Mouse (Mus musculus): ENCODE data around the gene Bsx. TPM values are rescaled to one million over a fixed set of nuclear protein-coding genes. Genes with fewer than 3 reads are reported as not detected.

The Bsx gene
- total RNA-seq, 1 experiment = not detected

DNA sequence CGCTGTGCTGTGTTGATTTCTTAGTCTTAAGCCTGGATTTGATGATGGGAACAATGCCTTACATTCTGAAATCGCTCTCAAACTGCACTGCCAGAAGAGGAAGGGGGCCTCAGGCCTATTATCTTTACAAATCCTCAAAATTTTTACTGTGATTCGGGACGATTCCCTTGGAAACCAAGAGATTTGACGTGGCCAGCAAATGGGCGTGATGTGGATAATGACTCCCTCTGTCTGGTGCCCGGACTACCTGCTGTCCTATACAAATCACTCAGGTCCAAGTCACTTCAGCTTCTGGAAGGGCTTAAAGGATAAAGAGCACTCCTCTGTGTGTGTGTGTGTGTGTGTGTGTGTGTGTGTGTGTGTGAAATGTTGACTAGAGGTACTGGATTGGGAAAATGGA lies 35.0 kb downstream of the Bsx start:
- no peaks in the 10 kb centered on the region for H3K36me3 ChIP-seq (ENCODE audit: control insufficient read depth, insufficient read depth, low read length, poor library complexity, severe bottlenecking)
- H3K9me3 ChIP-seq (ENCODE audit: control insufficient read depth, insufficient read depth, low read depth, low read length) = no peaks in the 10 kb centered on the region
- no peaks in the 10 kb centered on the region; a peak in 1 of 4 replicates for H3K4me1 ChIP-seq (ENCODE audit: control insufficient read depth in 2 of 2, insufficient read depth in 2 of 2, low read length in 2 of 2, poor library complexity in 1 of 2)
- H3K4me3 ChIP-seq (ENCODE audit: insufficient read depth in 1 of 2, low read depth in 1 of 2, low read length in 2 of 2, poor library complexity in 1 of 2, severe bottlenecking in 1 of 2) = no peak overlapping the region
- H3K27ac ChIP-seq (ENCODE audit: insufficient read depth, low read depth, low read length, poor library complexity, severe bottlenecking) = no peak overlapping the region
- H3K9ac ChIP-seq (ENCODE audit: insufficient read depth, low read depth, low read length, poor library complexity, severe bottlenecking) = no peak overlapping the region
- in situ Hi-C loops (cut with MboI; ENCODE audit: low sequenced_read_pairs in 2 of 2, unreplicated experiment in 2 of 2) = no loop called here
- TF ChIP-seq HCFC1 (IDR thresholded peaks at IDR 0.05; ENCODE audit: borderline replicate concordance, insufficient read depth, low read length) (no peak), MAFK (IDR thresholded peaks at IDR 0.05; ENCODE audit: insufficient read depth, low read depth, low read length) (no peak), ZC3H11A (IDR thresholded peaks at IDR 0.05; ENCODE audit: borderline replicate concordance, low read depth, low read length) (no peak), ZNF384 (IDR thresholded peaks at IDR 0.05; ENCODE audit: low read depth, low read length) (no peak), CHD2 (IDR thresholded peaks at IDR 0.05; ENCODE audit: low read depth, low read length) (no peak)
- no peak for DNase-seq (ENCODE audit: low read depth, low spot score)

DNA sequence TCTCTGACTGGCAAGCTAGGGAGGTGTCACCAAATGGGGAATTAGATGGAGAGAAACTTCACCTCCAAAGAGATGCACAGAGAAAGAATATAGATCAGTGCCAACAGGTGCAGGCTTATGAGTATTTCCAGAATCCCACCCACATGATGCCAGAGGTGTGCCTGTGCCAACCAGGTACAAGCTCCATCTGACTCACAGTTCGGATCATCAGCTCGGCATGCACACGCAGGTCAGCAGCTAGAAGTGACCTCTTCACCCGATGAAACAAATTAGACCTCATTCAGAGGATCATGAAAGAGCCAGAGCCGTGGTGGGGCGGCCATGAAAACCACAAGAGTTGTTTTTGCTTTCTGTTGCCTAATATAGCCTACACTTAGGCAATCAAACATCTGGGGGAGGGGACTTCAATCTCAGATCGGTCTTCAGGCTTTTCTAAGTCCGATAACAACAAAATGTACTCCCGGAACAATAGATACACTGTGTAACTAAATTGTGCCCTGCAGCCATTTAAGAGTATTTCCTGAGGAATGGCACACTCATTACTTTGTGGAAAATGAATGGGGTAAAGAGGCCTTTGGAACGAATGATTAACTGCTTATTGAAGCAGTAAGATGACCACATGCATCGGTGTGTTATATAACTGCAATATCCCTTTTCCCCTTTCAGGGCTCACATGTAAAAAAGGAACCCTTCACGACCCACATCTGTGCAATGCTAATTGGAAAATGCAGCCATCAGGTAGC lies 44.1 kb downstream of the Bsx start:
- no peak overlapping the region for H3K9ac ChIP-seq (ENCODE audit: insufficient read depth, low read depth, low read length, poor library complexity, severe bottlenecking)
- H3K27ac ChIP-seq (ENCODE audit: insufficient read depth, low read depth, low read length, poor library complexity, severe bottlenecking) = no peak overlapping the region
- TF ChIP-seq MAFK (IDR thresholded peaks at IDR 0.05; ENCODE audit: insufficient read depth, low read depth, low read length) (no peak), ZC3H11A (IDR thresholded peaks at IDR 0.05; ENCODE audit: borderline replicate concordance, low read depth, low read length) (no peak), ZNF384 (IDR thresholded peaks at IDR 0.05; ENCODE audit: low read depth, low read length) (no peak), HCFC1 (IDR thresholded peaks at IDR 0.05; ENCODE audit: borderline replicate concordance, insufficient read depth, low read length) (no peak), CHD2 (IDR thresholded peaks at IDR 0.05; ENCODE audit: low read depth, low read length) (no peak)
- H3K4me3 ChIP-seq (ENCODE audit: insufficient read depth in 1 of 2, low read depth in 1 of 2, low read length in 2 of 2, poor library complexity in 1 of 2, severe bottlenecking in 1 of 2) = no peak overlapping the region
- no peaks in the 10 kb centered on the region for H3K9me3 ChIP-seq (ENCODE audit: control insufficient read depth, insufficient read depth, low read depth, low read length)
- H3K4me1 ChIP-seq (ENCODE audit: control insufficient read depth in 2 of 2, insufficient read depth in 2 of 2, low read length in 2 of 2, poor library complexity in 1 of 2) = no peaks in the 10 kb centered on the region; a peak in 1 of 4 replicates
- in situ Hi-C loops (cut with MboI; ENCODE audit: low sequenced_read_pairs in 2 of 2, unreplicated experiment in 2 of 2) = no loop called here
- H3K36me3 ChIP-seq (ENCODE audit: control insufficient read depth, insufficient read depth, low read length, poor library complexity, severe bottlenecking) = no peaks in the 10 kb centered on the region
- DNase-seq (ENCODE audit: low read depth, low spot score) = no peak

DNA sequence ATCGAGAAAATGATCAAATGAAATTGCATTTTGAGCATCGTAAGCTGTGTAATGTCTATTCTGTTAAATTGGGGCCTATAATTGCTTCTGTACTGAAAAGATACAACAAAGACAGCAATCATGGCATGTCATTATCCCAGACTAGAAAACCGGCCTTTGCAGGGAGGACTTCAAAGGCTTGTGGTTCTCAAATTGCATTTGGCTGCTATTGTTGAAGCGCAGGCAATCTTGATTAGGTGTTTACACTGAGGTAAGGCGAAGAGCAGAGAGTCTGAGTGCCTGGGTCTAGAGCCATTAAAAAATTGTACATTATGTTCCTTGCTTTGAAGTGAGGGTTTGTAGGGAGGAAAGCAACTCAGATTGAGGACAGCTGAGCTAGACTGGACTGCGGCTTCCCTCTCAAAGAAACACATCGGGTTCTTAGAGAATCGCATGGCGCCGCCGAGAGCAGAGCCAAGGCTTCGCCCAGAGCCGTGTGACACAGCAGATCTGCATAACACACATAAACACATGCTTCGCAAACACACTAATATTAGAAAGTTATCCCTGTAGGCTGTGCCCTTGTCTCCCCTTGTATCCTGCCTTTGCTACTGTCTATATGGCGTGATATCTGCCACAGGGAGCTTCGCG lies 53.5 kb downstream of the Bsx start:
- in situ Hi-C loops (cut with MboI; ENCODE audit: low sequenced_read_pairs in 2 of 2, unreplicated experiment in 2 of 2) = no loop called here
- TF ChIP-seq ZNF384 (IDR thresholded peaks at IDR 0.05; ENCODE audit: low read depth, low read length) = no peak
- TF ChIP-seq CHD2 (IDR thresholded peaks at IDR 0.05; ENCODE audit: low read depth, low read length) = no peak
- TF ChIP-seq MAFK (IDR thresholded peaks at IDR 0.05; ENCODE audit: insufficient read depth, low read depth, low read length) = no peak
- no peak for TF ChIP-seq HCFC1 (IDR thresholded peaks at IDR 0.05; ENCODE audit: borderline replicate concordance, insufficient read depth, low read length)
- TF ChIP-seq ZC3H11A (IDR thresholded peaks at IDR 0.05; ENCODE audit: borderline replicate concordance, low read depth, low read length) = no peak
- DNase-seq (ENCODE audit: low read depth, low spot score) = no peak
- no peaks in the 10 kb centered on the region for H3K4me1 ChIP-seq (ENCODE audit: control insufficient read depth in 2 of 2, insufficient read depth in 2 of 2, low read length in 2 of 2, poor library complexity in 1 of 2)
- no peaks in the 10 kb centered on the region for H3K9me3 ChIP-seq (ENCODE audit: control insufficient read depth, insufficient read depth, low read depth, low read length)
- no peak overlapping the region for H3K27ac ChIP-seq (ENCODE audit: insufficient read depth, low read depth, low read length, poor library complexity, severe bottlenecking)
- no peak overlapping the region for H3K9ac ChIP-seq (ENCODE audit: insufficient read depth, low read depth, low read length, poor library complexity, severe bottlenecking)
- no peaks in the 10 kb centered on the region for H3K36me3 ChIP-seq (ENCODE audit: control insufficient read depth, insufficient read depth, low read length, poor library complexity, severe bottlenecking)
- no peak overlapping the region for H3K4me3 ChIP-seq (ENCODE audit: insufficient read depth in 1 of 2, low read depth in 1 of 2, low read length in 2 of 2, poor library complexity in 1 of 2, severe bottlenecking in 1 of 2)

Other genes with a start within 250 kb of the Bsx start
- gene Gm21915, start 203.5 kb upstream of the Bsx start, total RNA-seq (2012; rRNA removed) = 0.71 TPM in 1 of 2 replicates, not detected in the other
- gene Clmp, start 188.2 kb upstream of the Bsx start, total RNA-seq (2012; rRNA removed) = 1.7 and 2.3 TPM in 2 replicates
- gene Hspa8, start 73.1 kb upstream of the Bsx start, total RNA-seq (2012; rRNA removed) = 3,361 and 3,988 TPM in 2 replicates
- gene Jhy, start 90.0 kb downstream of the Bsx start, total RNA-seq (2012; rRNA removed) = not detected in 2 replicates
- 0.05 and 0.22 TPM in 2 replicates for gene Crtam, start 130.5 kb downstream of the Bsx start, total RNA-seq (2012; rRNA removed)

All from ES-E14 (cell line).